ENCODE assay signal across 8 mouse cellular contexts in genomic region chr12:16999146-16999545, GRCm38 (mm10). TPM values are rescaled to one million over a fixed set of nuclear protein-coding genes. Genes with fewer than 3 reads are reported as not detected.
DNase-seq lines count a peak whose midpoint lies in the region; ATAC-seq and TF ChIP-seq lines count a peak whose summit lies in the region.

No protein-coding gene starts in this region.

- H3K4me1 ChIP-seq in E14TG2a.4 (replicated peaks; ENCODE audit: low read depth, low read length), result peaks cover 39% of the 10 kb centered on the region
- H3K4me1 ChIP-seq in lung, adult 2 months (ENCODE audit: control insufficient read depth, insufficient read depth, low read length), result peaks cover 5% of the 10 kb centered on the region; the same call in 1 of the 2 replicates

- 3% methylated on average over 10 of the region's 10 CpGs for WGBS in lung, adult 2 months

- peak; percentile 14 for DNase-seq in embryo, embryonic 10.5 days (ENCODE audit: low spot score)
- no peak for DNase-seq in embryo, embryonic 9.5 days (ENCODE audit: extremely low spot score)
- peak; percentile 34 for DNase-seq in lung, adult 2 months
- DNase-seq in frontal cortex, postnatal 14 days (ENCODE audit: low spot score in 2 of 2), result no peak

- no peaks in the 10 kb centered on the region for H3K27me3 ChIP-seq in E14TG2a.4 (ENCODE audit: insufficient read depth, low read length)

- no peaks in the 10 kb centered on the region for H3K9me3 ChIP-seq in E14TG2a.4 (ENCODE audit: low read length)

- peak overlapping the region; percentile 88 for H3K4me3 ChIP-seq in E14TG2a.4 (replicated peaks; ENCODE audit: low read length)
- peak overlapping the region; percentile 6 for H3K4me3 ChIP-seq in lung, adult 2 months (replicated peaks; ENCODE audit: extremely low read depth, low read depth, low read length)

- 0 out of 2 replicates have a peak, but pooled peaks have one; percentile 9 for ATAC-seq in granulocyte monocyte progenitor cell, adult 5-6 weeks (replicated peaks; ENCODE audit: poor library complexity, severe bottlenecking)
- ATAC-seq in activated CD4-positive, CD25-positive, alpha-beta regulatory T cell, adult 4 months, result no peak
- no peak for ATAC-seq in erythroid progenitor cell, adult 5-6 weeks (replicated peaks; ENCODE audit: low FRiP score, poor library complexity, severe bottlenecking)

- TF ChIP-seq CTCF in E14TG2a.4 (conservative IDR thresholded peaks at IDR 0.05; ENCODE audit: low read length), result no peak
- no peak for TF ChIP-seq CTCF in lung, adult 2 months (IDR thresholded peaks at IDR 0.05; ENCODE audit: insufficient read depth, low read length)

- TF ChIP-seq POLR2A in lung, adult 2 months (IDR thresholded peaks at IDR 0.05; ENCODE audit: borderline replicate concordance, extremely low read depth, low read depth, low read length), result no peak

- peaks cover 40% of the 10 kb centered on the region for H3K36me3 ChIP-seq in E14TG2a.4 (ENCODE audit: insufficient read depth, low read length)

RNA-seq across cellular contexts. Expression of gene Pqlc3, which starts 1.1 kb away (rescaled TPM):
- total RNA-seq in granulocyte monocyte progenitor cell, adult 5-6 weeks (2014; fragmentation: Nextera tagmentation), result 32.3 and 42.3 TPM in 2 replicates
- 19.7 and 25.3 TPM in 2 replicates for total RNA-seq in granulocyte monocyte progenitor cell, adult 5-6 weeks (2017)
- 73.8 and 81.2 TPM in 2 replicates for polyA plus RNA-seq in lung, adult 2 months (2012; rRNA removed)
- polyA plus RNA-seq in activated CD4-positive, CD25-positive, alpha-beta regulatory T cell, adult 4 months (2017; shearing (Covaris generic)), result 10 to 100 TPM; 82.0 to 88.3 TPM
- total RNA-seq in erythroid progenitor cell, adult 5-6 weeks (2015; ENCODE audit: low replicate concordance), result 55.1 and 61.2 TPM in 2 replicates
- total RNA-seq in erythroid progenitor cell, adult 5-6 weeks (2017; ENCODE audit: low replicate concordance), result 32.4 and 34.7 TPM in 2 replicates

RNA-seq across cellular contexts. Expression of gene 2410004P03Rik, which starts 12.4 kb away (rescaled TPM):
- not detected in 2 replicates for total RNA-seq in granulocyte monocyte progenitor cell, adult 5-6 weeks (2014; fragmentation: Nextera tagmentation)
- 0.21 and 0.26 TPM in 2 replicates for total RNA-seq in granulocyte monocyte progenitor cell, adult 5-6 weeks (2017)
- 11.2 and 15.0 TPM in 2 replicates for polyA plus RNA-seq in lung, adult 2 months (2012; rRNA removed)
- under 1 TPM; 0.27 to 0.93 TPM for polyA plus RNA-seq in activated CD4-positive, CD25-positive, alpha-beta regulatory T cell, adult 4 months (2017; shearing (Covaris generic))
- not detected in 2 replicates for total RNA-seq in erythroid progenitor cell, adult 5-6 weeks (2015; ENCODE audit: low replicate concordance)
- not detected in 2 replicates for total RNA-seq in erythroid progenitor cell, adult 5-6 weeks (2017; ENCODE audit: low replicate concordance)

Comparison
In these comparisons a context has a peak if more than half of its experiments do, and no peak if none do; other contexts are left out.
1. DNase-seq: peak in embryo, embryonic 10.5 days (single experiment) and lung, adult 2 months (single experiment); none in embryo, embryonic 9.5 days (single experiment) and frontal cortex, postnatal 14 days (0 of 2).